Mouse (Mus musculus): ENCODE results near the gene Kcnh6.
A peak's percentile ranks its signal among the peaks of the same experiment; 100 is the strongest.
"Not testable (repeated sequence)": the region's sequence is repeated elsewhere in the genome, so short reads cannot be mapped to it uniquely, and the experiment has no call there.

Gene Kcnh6

GRCm38 (mm10) chr11:106016440-106016839 lies 8.5 kb downstream of the Kcnh6 start:
- no peak for DNase-seq

- DNase-seq = no peak
Measured at GRCm38 (mm10) chr11:106020051-106020763, 12.3 kb downstream of the Kcnh6 start.

GRCm38 (mm10) chr11:106025774-106026173 lies 17.9 kb downstream of the Kcnh6 start:
- DNase-seq = no peak

GRCm38 (mm10) chr11:106026465-106027151 lies 18.7 kb downstream of the Kcnh6 start:
- DNase-seq = peak; percentile 73

DNA sequence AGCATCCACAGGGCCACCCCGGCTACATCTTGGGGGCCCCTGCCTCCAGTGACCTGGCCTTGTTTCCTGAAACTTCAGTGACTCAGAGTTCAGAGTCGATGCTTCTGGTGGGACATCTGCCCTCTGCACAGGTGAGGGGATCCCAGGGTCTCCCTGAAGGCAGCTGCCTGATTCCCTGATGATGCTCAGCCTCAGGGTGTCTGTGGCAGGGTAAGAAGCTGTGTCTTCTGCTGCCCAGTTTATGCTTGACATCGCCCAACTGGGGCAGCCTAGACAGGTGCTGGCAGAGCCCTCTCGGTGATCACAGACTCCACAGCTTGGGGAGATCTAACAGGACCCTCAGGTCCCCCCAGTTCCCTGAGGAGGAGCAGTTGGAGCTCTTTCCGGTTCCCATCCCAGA lies 19.7 kb downstream of the Kcnh6 start:
- DNase-seq = no peak

DNA sequence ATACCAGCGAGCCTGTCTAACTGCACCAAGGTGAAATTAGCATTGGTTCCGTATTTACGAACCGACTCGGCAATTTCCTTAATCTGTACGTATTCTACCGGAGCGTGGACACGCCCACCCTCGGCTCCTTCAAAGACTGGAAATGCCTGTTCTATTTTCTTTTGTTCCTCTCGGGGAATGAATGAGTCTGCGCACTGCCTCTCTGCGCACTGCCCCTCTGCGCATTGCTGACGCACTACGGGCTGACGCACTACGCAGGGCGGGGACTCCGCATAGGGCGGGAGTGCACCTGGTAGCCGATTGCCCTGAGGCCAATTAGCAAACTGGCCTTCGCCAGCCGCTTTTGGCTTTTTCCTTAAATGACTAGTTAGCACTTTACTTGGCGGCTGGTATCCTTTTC lies 24.1 kb downstream of the Kcnh6 start:
- not testable (repeated sequence) for DNase-seq

DNA sequence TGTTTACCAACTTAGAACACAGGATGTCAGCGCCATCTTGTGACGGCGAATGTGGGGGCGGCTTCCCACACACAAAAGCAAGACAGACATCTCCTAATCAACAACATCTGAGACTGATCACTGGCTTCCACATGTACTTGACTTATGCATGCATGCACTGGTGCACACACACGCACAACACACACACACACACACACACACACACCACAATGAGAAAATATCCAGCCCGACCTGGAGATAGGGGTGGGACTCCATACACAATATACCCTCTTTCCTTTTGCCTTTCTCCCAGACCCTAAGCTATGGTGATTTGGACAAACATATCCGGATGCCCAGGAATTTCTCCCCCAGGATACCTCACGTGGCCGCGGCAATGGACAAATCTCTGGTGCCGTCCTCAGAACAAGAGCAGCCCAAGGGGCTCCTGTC lies 25.6 kb downstream of the Kcnh6 start:
- peak; percentile 61 for DNase-seq

DNA sequence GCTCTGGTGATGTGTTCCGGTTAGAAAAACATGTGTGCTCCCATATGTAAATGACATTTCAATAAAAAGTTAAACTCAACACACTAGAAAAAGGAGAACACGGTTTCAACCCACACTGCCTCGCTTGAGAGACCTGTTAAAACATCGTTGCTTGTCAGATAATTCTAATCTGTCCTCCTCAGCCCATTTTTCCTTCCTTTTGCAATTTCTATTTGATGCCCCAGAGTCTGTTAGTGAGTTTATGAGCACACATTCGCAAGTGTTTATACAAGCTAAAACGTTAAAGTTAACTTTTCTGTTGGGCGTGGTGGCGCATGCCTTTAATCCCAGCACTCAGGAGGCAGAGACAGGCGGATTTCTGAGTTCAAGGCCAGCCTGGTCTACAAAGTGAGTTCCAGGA lies 27.1 kb downstream of the Kcnh6 start:
- DNase-seq = no peak

- peak; percentile 99 for DNase-seq
Measured at GRCm38 (mm10) chr11:106036548-106037417, 28.9 kb downstream of the Kcnh6 start, which contains the start of gene Dcaf7. Dcaf7 (plus strand) TSS chr11:106036872.

DNA sequence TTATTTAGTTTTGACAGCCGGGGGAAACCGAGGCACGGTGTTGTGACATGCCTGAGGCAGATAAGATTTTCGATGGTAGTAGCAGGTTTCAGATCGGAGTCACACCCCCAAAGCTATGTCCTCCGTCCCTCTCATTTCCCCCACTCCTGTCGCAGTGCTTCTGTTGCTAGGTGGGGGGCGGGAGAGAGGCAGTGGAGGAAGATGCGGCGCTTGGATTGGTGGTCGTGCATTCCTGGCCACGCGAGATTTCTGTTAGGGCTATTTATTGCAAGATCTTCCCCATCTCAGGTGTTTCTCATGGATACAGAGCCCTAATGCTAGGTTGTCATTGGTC lies 29.5 kb downstream of the Kcnh6 start:
- no peak for DNase-seq

DNA sequence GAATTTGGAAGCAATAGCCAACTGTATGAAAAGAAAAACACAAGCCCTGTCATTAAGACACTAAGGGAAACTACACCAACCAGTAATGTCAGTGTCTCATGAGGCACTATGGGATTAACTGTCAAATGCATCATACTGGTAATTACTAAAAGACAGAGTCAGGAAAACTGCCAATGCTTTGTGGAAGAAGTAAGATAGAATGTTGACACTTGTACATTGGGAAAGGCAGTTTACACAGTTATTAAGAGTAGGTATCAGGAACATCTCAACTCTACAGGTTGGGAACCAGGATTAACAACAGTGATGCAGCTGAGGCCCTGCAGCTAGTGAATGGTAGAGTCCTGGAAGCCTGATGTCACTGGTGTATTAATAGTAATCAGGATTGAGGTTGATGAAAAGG lies 36.4 kb downstream of the Kcnh6 start:
- DNase-seq = no peak

- DNase-seq = no peak
Measured at GRCm38 (mm10) chr11:106045256-106045655, 37.3 kb downstream of the Kcnh6 start.

- DNase-seq = no peak
Measured at GRCm38 (mm10) chr11:106045780-106046179, 37.9 kb downstream of the Kcnh6 start.

DNA sequence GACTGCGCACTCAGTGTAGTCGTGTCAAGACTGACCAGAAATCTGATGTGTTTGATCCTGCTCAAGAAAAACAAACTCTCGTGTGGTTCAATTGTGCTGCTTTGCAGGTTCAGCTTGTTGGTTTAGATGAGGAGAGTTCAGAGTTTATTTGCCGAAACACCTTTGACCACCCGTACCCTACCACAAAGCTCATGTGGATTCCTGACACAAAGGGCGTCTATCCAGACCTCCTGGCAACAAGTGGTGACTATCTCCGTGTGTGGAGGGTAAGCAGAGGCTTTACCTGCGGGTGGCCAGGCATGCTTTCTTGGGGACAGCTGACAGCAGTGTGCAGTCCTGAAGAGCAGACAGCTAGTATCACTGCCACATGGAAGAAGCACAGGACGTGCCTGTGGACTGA lies 38.7 kb downstream of the Kcnh6 start:
- no peak for DNase-seq

GRCm38 (mm10) chr11:106053921-106054320 lies 46.0 kb downstream of the Kcnh6 start:
- no peak for DNase-seq

DNA sequence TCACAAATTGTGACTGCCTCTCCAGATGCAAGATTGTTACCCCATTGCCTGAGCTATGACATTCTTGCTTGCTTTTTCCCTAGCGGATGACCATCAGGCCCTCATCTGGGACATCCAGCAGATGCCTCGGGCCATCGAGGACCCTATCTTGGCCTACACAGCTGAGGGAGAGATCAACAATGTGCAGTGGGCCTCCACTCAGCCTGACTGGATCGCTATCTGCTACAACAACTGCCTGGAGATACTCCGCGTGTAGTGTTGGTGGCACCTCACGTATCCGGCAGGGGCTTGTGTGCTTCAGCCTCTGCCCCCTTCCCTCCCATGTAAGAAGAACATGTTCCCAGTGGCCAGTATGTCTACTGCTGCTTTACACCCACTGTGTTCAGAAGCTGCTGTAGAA lies 46.7 kb downstream of the Kcnh6 start:
- DNase-seq = no peak

- DNase-seq = no peak
Measured at GRCm38 (mm10) chr11:106055341-106055740, 47.4 kb downstream of the Kcnh6 start.

DNA sequence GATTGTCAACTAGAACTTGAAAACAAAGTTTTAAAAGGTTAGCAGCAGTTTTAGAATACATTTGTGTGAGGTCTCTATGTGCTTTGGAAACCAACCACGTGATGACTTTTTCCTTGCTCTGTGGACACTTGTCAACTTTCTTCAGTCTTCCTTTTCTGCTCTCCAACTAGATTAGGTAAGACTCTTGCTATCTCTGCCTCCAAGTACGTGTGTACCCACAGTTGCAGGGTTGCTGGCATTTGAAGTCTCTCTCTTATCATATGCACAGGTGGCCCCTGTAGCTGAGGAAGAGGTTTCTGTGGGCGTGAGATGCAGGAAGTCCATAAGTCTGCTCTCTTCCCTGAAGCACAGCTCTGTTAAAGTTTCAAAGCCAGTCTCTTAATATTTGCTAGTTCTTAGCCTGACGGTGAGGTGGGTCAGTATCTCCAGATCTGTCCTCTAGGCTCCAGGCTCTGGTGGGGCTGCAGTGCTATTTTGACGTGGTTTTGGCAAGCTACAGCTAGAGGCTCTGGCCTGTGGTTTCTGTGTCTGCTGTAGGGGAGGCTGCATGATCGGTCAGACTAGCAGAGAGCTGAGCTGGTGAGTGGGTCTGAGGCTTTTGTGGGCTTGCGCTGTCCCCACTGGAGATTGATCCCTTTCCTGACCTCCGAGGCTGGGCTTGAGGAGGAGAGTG lies 49.0 kb downstream of the Kcnh6 start:
- DNase-seq = no peak

DNA sequence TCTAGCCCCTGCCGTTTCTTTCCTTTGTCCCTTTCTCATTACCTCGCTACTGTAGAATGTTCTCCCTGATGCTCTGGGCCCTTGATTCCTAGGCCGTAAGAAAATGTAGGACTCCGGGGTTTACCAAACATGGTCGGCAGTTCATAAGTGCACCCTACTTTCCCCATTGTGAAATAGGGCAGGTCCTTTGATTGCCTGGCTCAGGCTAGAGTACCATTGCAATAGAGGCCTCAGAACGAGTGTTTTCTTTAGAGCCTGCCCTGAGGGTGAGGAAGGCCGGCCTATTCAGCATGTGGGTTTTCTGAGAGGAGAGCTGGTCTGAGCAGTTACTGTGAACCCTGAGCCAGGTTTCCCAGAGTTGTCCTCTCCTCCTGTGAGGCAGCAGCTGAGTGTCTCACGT lies 50.1 kb downstream of the Kcnh6 start:
- DNase-seq = no peak

GRCm38 (mm10) chr11:106060549-106060948 lies 52.6 kb downstream of the Kcnh6 start:
- DNase-seq = no peak

- DNase-seq = no peak
Measured at GRCm38 (mm10) chr11:106061311-106061710, 53.4 kb downstream of the Kcnh6 start.

- no peak for DNase-seq
Measured at GRCm38 (mm10) chr11:106063756-106064155, 55.8 kb downstream of the Kcnh6 start.

All from kidney, adult 18-20 months (tissue).